Mouse (Mus musculus) cerebellum, adult 18-20 months (tissue): Measurements from ENCODE around the gene Aktip.
A peak's percentile ranks its signal among the peaks of the same experiment; 100 is the strongest.

Source experiments
- DNase-seq, 2 experiments: peaks; one replicate each; pipeline ENCODE4 v3.0.0; 2021

Aktip gene

DNA sequence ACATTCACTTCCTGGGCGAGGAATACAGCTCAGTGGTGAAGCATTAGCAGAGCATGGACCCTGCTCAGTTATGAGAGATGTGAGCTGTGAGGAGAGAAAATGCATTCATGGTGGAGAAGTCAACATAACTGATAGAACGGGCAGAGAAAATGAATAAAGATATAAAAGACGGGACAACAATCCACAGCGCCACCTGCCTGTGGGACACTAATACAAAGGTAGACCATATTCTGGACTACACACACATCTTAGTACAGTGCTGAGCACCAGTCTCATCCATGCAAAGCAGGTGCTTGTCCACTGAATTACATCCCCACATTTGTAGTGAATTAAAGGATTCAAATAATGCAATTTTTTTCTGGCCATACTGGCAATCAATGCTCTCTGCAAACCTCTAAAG, 82.2 kb downstream of the Aktip start:
- DNase-seq = no peak

DNA sequence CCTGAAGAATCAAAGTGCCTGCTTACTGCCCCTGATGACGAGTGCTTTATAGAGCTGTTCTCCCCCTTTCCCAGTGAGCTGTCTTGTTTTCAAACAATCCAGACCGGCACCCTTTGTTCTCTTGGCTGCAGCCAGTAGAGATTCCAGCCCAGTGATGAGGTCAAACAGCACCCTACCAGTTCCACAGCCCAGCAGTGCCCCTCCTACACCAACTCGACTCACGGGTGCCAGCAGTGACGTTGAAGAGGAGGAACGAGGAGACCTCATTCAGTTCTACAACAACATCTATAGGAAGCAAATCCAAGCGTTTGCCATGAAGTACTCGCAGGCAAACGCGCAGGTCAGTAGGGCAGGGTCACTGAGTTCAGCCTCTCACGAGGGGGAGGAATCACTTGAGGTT, 84.9 kb downstream of the Aktip start:
- DNase-seq = no peak

DNA sequence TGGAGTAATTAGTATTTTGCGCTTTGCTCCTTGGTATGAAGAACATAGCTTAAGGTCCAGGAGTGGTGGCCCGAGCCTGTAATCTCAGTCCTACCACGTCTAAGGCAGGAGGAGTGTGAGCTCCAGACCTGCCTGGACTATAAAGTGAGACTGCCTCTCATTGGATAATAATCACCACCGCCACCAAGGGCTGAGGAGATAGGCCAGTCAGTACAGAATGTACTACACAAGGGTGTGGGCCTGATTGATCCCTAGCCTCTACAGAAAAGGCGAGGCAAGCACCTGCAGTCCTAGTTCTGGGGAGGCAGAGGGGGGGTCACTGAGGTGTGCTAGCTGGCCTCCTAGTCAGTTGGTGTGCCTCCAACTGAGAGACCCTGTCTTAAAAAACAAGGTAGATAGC, 85.3 kb downstream of the Aktip start:
- no peak for DNase-seq

DNA sequence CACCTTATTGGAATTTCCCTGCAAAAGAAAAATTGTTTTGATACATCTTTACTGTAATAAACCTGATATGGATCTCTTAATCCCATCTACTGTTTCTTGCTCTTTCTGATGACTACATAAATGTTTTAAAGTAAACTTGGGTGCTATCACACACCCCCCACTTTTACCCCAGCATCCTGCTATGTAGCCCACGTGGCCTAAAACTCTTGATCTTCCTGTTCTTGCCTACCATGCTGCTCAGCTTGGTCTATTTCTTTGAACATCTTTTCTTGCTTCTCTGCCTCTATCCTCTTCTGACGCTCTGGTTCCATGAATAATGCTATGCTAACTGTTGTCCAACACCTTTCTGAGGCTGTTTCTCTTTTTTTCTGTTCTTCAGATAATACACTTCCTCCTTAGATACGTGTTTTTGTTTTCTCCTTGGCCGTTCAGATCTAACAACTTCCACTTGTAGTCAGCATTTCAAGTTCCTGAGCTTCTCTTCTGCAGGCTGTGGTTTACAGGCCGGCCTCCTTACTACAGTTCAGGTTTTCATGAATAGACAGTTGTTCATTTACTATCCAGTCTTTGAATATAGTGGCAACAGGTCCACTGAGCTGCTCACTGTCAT, 87.8 kb downstream of the Aktip start:
- DNase-seq = no peak

DNA sequence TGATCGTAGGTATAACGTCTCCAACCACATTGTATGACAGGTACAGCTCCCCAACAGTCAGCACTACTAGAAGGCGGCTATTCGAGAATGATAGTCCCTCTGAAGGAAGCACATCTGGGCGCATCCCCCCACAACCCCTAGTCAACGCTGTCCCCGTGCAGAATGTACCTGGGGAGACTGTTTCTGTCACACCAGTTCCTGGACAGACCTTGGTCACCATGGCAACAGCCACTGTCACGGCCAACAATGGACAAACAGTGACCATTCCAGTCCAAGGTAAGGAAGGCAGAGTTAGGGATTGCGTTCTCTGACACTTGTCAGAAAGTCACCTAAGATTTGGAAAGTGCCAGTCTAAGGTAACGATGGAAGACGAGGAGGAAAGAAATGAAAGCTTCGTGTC, 93.5 kb downstream of the Aktip start:
- DNase-seq = no peak

DNA sequence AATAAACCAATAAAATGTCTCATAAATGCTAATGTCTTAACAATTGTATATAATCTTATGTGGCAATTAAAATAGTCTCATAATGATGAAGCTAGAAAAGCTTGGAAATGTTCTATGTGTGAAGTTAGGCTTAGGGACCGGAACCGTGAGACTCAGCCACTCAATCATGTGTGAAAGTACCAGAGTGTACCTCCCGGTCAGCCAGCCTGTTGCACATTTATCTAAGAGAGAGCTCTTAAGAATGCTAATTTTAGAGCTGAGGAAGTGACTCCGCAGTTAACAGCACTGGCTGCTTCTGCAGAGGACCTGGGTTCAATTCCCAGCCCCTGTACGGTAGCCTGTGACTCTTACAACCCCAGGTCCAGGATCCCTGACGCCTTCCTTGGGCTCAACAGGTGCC, 101.7 kb downstream of the Aktip start:
- DNase-seq = no peak

DNA sequence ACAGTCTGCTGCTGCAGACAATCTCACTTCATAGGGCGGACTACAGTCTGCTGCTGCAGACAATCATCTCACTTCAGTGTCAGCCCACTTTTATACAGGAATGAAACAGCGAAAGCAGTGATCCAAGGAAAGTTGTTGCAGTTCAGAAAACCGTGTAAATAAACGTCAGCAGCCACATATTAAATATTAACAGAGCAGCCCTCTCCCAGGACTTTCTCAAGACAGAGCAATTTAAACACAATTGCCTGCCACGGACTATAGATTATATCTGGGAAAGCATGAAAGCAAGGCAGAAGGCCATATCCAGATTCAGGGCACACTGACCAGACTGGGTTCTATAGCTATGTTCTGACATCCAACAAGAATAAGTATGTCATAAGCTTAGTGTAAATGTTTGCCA, 105.6 kb downstream of the Aktip start:
- no peak for DNase-seq

DNA sequence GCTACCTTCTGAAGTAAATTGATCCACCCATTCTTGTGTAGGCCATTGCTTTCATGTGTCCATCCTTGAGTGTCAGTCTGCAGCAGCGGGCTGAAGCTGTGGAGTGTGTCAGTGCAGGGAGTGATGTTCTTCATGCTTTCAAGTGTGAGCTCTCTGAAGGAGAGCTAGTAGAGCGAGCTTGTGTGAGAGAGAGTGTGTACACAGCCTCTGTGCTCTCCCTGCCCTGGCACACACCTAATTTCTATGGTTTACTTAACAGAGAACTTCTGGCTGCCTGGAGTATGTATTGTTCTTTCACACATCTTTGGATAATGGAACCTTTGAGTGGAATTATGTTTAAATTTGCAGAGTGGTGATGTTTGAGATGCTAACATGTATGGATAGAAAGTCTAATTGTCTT, 110.2 kb downstream of the Aktip start:
- no peak for DNase-seq

DNA sequence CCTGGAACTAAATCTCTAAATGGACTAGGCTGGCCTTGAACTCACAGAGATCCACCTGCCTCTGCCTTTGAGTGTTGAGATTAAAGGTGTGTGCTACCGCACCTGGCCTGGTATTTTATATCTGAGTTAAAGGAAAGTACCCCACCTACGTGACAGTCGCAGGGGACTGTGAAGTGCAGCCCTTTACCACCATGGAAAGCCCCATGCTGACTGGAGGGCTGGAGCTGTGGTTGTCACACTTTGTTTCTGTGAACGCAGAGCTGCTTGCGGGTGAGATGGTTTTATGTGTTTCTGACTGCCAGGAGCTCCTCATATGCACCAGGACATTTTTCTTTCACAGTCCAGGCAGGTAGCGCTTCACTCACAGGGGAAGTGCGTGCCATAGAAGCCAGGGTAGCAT, 111.3 kb downstream of the Aktip start:
- no peak for DNase-seq

DNA sequence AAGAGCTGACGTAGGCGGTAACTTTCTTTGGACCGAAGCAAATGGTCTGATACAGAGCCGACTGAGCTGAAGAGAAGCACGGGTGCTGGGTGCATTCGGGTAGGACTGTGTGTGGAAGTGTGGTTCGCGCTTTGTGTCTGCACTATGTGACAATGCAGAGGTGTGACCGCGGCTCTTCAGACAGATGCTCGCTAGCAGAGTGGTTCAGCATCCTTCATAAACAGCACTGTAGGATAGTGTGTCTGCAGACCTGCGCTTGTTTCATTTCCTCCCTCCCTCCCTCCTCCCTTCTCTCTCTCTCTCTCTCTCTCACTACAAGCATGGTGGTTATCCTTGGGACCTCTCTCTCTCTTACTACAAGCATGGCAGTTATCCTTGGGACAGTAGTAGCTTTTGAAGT, 117.3 kb downstream of the Aktip start:
- DNase-seq = no peak

DNA sequence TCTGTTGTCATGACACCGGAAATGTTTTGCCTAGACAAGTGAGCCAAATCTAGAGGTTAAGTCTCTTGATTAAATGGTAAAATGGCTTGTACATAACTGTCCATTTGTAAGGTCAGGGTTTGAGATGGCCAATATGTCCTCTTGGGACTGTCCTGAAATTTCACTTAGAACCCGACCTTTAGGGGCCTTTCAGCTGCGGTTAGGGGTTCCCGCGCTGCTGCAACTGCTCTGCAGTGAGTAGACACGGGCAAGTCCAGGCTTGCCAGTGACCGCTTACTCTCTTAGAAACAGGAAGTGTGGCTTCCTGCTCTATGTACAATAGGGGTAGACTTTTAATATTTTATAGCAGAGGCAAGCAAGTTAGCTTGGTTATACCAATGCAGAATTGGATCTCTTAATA, 117.9 kb downstream of the Aktip start:
- no peak for DNase-seq

DNA sequence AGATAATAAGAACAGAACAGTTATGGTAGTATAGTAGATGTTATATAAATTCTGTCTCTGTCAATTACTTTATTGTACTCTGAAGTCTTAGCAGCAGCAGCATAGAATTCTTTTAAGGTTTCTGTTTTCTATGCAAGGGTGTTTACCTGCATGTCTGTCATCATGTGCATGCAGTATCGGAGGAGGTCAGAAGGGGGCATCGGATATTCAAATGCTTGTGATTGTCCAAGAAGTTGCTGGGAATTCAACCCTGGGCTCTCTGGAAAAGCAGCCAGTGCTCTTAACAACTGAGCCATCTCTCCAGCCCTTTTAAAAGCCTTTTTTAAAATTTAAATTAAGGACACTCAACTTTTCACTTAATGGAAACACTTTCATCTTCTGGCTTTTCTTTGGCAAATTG, 120.1 kb downstream of the Aktip start:
- DNase-seq = no peak

DNA sequence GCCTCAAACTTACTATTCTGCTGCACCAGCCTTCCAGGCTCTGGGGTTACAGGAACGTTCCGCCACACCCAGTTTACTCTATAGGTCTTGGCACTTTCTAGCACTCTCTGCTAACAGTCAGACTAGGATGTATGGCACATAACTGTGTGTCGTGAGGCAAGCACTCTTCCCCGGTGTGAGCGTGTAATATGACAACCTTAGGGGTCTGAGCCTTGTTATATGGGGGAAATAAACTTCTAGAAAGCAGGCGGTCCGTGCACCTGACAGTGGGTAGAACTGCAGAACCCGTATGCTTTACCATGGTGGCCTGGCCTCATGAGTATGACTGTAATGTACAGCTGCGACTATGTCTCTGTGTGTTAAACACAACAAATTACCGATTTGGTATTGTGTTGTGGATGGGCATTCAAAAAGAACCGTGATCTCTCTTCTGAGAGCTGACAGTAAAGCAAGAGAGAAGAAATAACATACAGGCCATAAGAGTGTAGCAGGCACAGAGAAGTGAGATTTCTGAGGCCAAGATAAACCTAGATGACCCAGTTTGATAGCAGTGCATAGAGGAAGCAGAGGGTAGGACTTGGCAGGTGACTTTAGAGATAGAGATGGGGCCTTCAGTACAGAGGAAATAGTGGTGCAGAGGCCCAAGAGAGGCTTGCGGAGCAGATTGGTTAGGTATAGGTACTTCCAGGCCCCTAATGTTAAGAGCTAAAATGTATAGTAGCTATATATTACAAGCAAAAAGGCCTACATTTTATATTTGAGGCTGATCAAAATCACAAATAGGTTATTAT, 122.5 kb downstream of the Aktip start:
- no peak for DNase-seq

DNA sequence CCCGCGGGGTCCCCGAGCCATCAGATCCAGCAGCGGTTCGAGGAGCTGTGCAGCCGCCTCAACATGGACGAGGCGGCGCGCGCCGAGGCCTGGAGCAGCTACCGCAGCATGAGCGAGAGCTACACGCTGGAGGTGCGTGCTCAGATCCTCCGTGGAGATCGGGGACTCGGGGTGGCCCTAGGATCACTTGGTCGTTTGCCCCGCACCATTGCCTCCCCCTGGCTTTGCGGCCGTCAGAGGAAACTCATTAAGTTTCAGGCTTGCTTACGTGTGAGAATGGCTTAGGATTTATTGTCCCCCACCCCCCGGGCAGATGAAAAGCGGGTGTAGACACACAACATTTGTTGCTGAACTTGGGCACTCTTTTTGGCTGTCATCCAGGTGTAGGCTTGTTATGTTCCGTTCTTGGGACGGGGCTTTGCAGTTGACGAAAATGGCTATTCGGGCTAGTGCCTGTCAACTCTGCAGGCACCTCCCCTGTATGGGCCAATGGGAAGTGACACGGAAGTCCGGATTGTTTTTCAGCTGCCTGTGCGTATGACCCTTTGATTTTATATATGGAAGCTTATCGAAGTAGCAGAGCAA, 129.4 kb downstream of the Aktip start:
- DNase-seq = peak; percentile 60 to 66

DNA sequence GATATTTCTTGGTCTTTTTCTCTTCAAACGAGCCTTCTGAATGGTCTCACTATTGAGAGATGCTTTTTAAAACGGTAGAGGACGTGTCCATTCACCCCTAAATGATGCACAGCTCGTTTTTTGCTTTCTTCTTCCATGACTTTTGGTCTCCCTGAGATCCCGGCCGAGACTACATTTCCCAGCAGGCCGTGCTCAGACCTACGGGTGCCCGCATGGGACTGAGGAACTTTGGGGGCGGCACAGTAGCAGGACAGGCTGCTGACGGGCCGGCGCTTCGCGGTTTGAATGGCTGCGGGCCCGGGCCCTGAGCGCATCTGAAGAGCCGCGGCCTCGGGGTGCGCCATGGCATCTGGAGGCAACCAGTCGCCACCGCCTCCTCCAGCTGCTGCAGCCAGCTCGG, 129.9 kb downstream of the Aktip start, which contains the start of gene Rbl2:
Gene Rbl2, plus strand, starts transcription at position 224 of the 400 bp plus-strand sequence.
- DNase-seq = peak; percentile 96 to 97

DNA sequence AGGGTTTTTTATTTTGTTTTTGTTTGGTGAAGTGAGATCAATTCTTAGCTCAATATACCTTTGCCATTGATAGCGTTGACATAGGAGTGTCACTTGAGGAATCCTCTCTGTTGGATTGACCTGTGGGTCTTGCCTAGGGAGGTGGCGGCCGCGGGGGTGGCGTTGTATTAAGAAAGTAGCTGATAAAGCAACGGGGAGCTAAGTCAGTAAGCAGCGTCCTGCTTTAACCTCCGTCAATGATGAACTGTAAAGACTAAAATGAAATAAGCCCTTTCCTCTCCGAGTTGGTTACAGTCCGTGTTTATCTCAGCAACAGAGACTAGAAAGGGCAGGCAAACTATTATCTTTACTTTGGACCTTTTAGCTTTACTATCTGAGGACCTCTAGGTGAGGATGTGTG, 130.4 kb downstream of the Aktip start:
- DNase-seq = peak; percentile 45 to 49

DNA sequence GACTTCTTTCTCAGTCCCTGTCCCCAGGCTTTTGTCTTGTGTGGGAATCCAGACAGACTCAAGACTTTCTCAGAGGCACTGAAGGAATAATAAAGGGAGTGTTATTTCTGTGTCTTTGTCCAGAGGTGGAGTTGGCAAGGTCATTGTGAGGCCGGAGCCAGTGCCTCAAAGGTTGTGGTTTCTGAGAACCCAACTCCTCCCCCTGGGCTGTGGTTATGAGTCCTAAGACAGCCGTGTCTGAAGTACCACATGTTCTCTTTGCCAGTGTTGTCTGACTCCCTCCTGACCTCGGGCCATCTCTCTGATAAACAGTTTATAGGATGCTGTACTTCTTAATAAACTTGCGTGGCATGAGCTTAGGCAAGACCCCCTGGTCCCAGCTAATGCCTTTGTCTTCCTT, 134.6 kb downstream of the Aktip start:
- no peak for DNase-seq
